Mouse (Mus musculus) cerebellum, adult 2 months (tissue): ENCODE measurements at regions not wholly inside any gene's neighbourhood (a gene's known extent, or its start where the extent isn't known, plus 50 kb on each side); places are given as distances from the start of the nearest gene placed in this dataset.

ENCODE experiments used
- CTCF ChIP-seq: fragments of 200-500 bp; IDR thresholded peaks from 2 replicates; pipeline ENCODE4 v1.5.1; 2011; ENCODE audit warnings: low read depth, mild to moderate bottlenecking, control low read depth, low read length, moderate library complexity, borderline replicate concordance; ENCODE audit not compliant: insufficient read depth
- POLR2A ChIP-seq: fragments of 200-500 bp; IDR thresholded peaks from 2 replicates; pipeline ENCODE4 v1.6.1; 2011; ENCODE audit warnings: low read length, control low read depth, borderline replicate concordance; ENCODE audit not compliant: insufficient read depth

DNA sequence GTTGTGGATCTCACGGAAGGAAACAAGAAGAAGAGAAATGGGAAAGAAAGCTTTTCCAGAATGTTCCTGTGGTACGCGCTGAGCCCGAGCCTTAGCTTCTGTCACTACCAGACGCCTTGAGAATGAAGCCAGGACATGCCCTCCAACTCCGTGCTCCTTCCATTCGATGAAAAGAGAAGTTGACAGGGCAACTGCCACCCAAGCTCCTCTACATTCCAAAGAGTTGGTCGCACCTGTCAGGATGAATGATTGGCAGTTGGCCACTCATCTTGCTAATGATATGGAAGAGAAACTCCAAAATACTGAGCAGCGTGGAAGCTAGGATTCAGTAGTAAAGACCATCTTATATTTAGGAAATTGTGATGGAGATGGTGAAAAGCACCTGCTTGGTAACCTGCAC lies 799.5 kb downstream of the Robo1 start:
- TF ChIP-seq CTCF (no peak), POLR2A (no peak)
